Mouse (Mus musculus): ENCODE measurements around the gene Apol6. TPM values are rescaled to one million over a fixed set of nuclear protein-coding genes. Genes with fewer than 3 reads are reported as not detected.

The Apol6 gene
- not detected in 2 replicates for total RNA-seq (2017)

- no peak for ATAC-seq (replicated peaks in 1 of 2; ENCODE audit: insufficient read depth in 1 of 2, low FRiP score in 2 of 2, low TSS enrichment in 1 of 2, low read depth in 1 of 2, poor library complexity in 2 of 2, severe bottlenecking in 2 of 2)
Observed at GRCm38 (mm10) chr15:77044597-77045320, at the start of gene Apol6. Apol6 (plus strand) TSS chr15:77044729.

GRCm38 (mm10) chr15:76998048-76998447 is 46.5 kb upstream of the Apol6 start:
- ATAC-seq (replicated peaks in 1 of 2; ENCODE audit: insufficient read depth in 1 of 2, low FRiP score in 2 of 2, low TSS enrichment in 1 of 2, low read depth in 1 of 2, poor library complexity in 2 of 2, severe bottlenecking in 2 of 2) = no peak

- no peak for ATAC-seq (replicated peaks in 1 of 2; ENCODE audit: insufficient read depth in 1 of 2, low FRiP score in 2 of 2, low TSS enrichment in 1 of 2, low read depth in 1 of 2, poor library complexity in 2 of 2, severe bottlenecking in 2 of 2)
Observed at GRCm38 (mm10) chr15:76998878-76999588, 45.5 kb upstream of the Apol6 start.

GRCm38 (mm10) chr15:77003173-77003867 is 41.2 kb upstream of the Apol6 start:
- ATAC-seq (replicated peaks in 1 of 2; ENCODE audit: insufficient read depth in 1 of 2, low FRiP score in 2 of 2, low TSS enrichment in 1 of 2, low read depth in 1 of 2, poor library complexity in 2 of 2, severe bottlenecking in 2 of 2) = no peak

GRCm38 (mm10) chr15:77003868-77004215 is 40.7 kb upstream of the Apol6 start:
- peak in 1 of 2 experiments; percentile 56; a peak in 1 of 4 replicates for ATAC-seq (replicated peaks in 1 of 2; ENCODE audit: insufficient read depth in 1 of 2, low FRiP score in 2 of 2, low TSS enrichment in 1 of 2, low read depth in 1 of 2, poor library complexity in 2 of 2, severe bottlenecking in 2 of 2)

GRCm38 (mm10) chr15:77008851-77009250 is 35.7 kb upstream of the Apol6 start:
- ATAC-seq (replicated peaks in 1 of 2; ENCODE audit: insufficient read depth in 1 of 2, low FRiP score in 2 of 2, low TSS enrichment in 1 of 2, low read depth in 1 of 2, poor library complexity in 2 of 2, severe bottlenecking in 2 of 2) = no peak

GRCm38 (mm10) chr15:77013753-77014241 is 30.7 kb upstream of the Apol6 start:
- ATAC-seq (replicated peaks in 1 of 2; ENCODE audit: insufficient read depth in 1 of 2, low FRiP score in 2 of 2, low TSS enrichment in 1 of 2, low read depth in 1 of 2, poor library complexity in 2 of 2, severe bottlenecking in 2 of 2) = no peak

GRCm38 (mm10) chr15:77014431-77014830 is 30.1 kb upstream of the Apol6 start:
- ATAC-seq (replicated peaks in 1 of 2; ENCODE audit: insufficient read depth in 1 of 2, low FRiP score in 2 of 2, low TSS enrichment in 1 of 2, low read depth in 1 of 2, poor library complexity in 2 of 2, severe bottlenecking in 2 of 2) = no peak

- ATAC-seq (replicated peaks in 1 of 2; ENCODE audit: insufficient read depth in 1 of 2, low FRiP score in 2 of 2, low TSS enrichment in 1 of 2, low read depth in 1 of 2, poor library complexity in 2 of 2, severe bottlenecking in 2 of 2) = no peak
Observed at GRCm38 (mm10) chr15:77014985-77015384, 29.5 kb upstream of the Apol6 start.

GRCm38 (mm10) chr15:77016509-77016908 is 28.0 kb upstream of the Apol6 start:
- ATAC-seq (replicated peaks in 1 of 2; ENCODE audit: insufficient read depth in 1 of 2, low FRiP score in 2 of 2, low TSS enrichment in 1 of 2, low read depth in 1 of 2, poor library complexity in 2 of 2, severe bottlenecking in 2 of 2) = no peak

GRCm38 (mm10) chr15:77017897-77018296 is 26.6 kb upstream of the Apol6 start:
- no peak for ATAC-seq (replicated peaks in 1 of 2; ENCODE audit: insufficient read depth in 1 of 2, low FRiP score in 2 of 2, low TSS enrichment in 1 of 2, low read depth in 1 of 2, poor library complexity in 2 of 2, severe bottlenecking in 2 of 2)

GRCm38 (mm10) chr15:77018740-77019340 is 25.7 kb upstream of the Apol6 start:
- ATAC-seq (replicated peaks in 1 of 2; ENCODE audit: insufficient read depth in 1 of 2, low FRiP score in 2 of 2, low TSS enrichment in 1 of 2, low read depth in 1 of 2, poor library complexity in 2 of 2, severe bottlenecking in 2 of 2) = no peak

- no peak for ATAC-seq (replicated peaks in 1 of 2; ENCODE audit: insufficient read depth in 1 of 2, low FRiP score in 2 of 2, low TSS enrichment in 1 of 2, low read depth in 1 of 2, poor library complexity in 2 of 2, severe bottlenecking in 2 of 2)
Observed at GRCm38 (mm10) chr15:77019533-77019932, 25.0 kb upstream of the Apol6 start.

GRCm38 (mm10) chr15:77020136-77020535 is 24.4 kb upstream of the Apol6 start:
- ATAC-seq (replicated peaks in 1 of 2; ENCODE audit: insufficient read depth in 1 of 2, low FRiP score in 2 of 2, low TSS enrichment in 1 of 2, low read depth in 1 of 2, poor library complexity in 2 of 2, severe bottlenecking in 2 of 2) = no peak

- ATAC-seq (replicated peaks in 1 of 2; ENCODE audit: insufficient read depth in 1 of 2, low FRiP score in 2 of 2, low TSS enrichment in 1 of 2, low read depth in 1 of 2, poor library complexity in 2 of 2, severe bottlenecking in 2 of 2) = no peak
Observed at GRCm38 (mm10) chr15:77021056-77021455, 23.5 kb upstream of the Apol6 start.

- no peak for ATAC-seq (replicated peaks in 1 of 2; ENCODE audit: insufficient read depth in 1 of 2, low FRiP score in 2 of 2, low TSS enrichment in 1 of 2, low read depth in 1 of 2, poor library complexity in 2 of 2, severe bottlenecking in 2 of 2)
Observed at GRCm38 (mm10) chr15:77021851-77022250, 22.7 kb upstream of the Apol6 start.

GRCm38 (mm10) chr15:77022401-77022957 is 22.1 kb upstream of the Apol6 start:
- ATAC-seq (replicated peaks in 1 of 2; ENCODE audit: insufficient read depth in 1 of 2, low FRiP score in 2 of 2, low TSS enrichment in 1 of 2, low read depth in 1 of 2, poor library complexity in 2 of 2, severe bottlenecking in 2 of 2) = no peak

All from hematopoietic stem cell, adult 5-6 weeks (primary cell).